18 mouse cellular contexts compared by ENCODE assay signal in the genomic region with DNA sequence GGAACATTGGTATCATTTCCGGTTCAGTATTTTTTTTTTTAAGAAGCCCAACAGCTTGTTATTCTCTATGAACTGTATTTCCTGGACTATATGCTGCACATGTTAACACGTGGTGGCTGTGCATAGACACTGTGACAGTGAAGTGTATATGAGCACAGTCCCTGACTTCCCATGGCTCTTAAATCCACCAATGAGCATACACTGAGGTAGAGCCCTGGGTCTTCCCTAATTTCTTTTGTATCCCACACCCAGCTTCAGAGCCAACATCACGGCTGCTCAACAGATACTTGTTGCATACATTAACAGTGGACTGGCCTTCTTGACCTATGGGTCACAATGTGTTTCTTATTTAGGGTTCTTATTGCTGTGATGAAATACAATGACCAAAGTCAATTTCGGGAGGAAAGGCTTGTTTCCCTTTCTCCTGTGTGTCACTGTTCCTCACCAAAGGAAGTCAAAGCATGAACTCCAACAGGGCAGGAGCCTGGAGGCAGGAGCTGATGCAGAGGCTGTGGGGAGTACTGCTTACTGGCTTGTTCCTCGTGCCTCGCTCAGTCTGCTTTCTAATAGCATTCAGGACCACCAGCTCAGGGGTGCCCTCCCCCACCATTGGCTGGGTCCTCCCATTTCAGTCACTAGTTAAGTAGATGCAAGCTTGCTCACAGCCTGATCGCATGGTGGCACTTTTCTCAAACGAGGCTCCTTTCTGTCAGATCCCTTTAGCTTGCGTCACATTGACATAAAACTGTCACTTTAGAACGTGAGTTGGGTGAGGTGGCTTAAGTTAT.
A peak's percentile ranks its signal among the peaks of the same experiment; 100 is the strongest.
DNase-seq lines count a peak whose midpoint lies in the region; ATAC-seq lines count a peak whose summit lies in the region.
"Had no signal": no experiment of that assay in that cellular context is flagged by ENCODE, and none has a peak within 500 bp of the region (broad histone marks: within the 10 kb centered on the region; RNA-seq: fewer than 3 reads in every experiment).

No protein-coding gene starts in this region.

- no peaks in the 10 kb centered on the region for H3K4me1 ChIP-seq in midbrain, embryonic 14.5 days (ENCODE audit: control insufficient read depth, insufficient read depth, low read length)
- H3K4me1 ChIP-seq in midbrain, embryonic 16.5 days (ENCODE audit: control insufficient read depth, insufficient read depth, low read length): no peaks in the 10 kb centered on the region; the same call in 1 of the 2 replicates
- H3K4me1 ChIP-seq in embryonic facial prominence, embryonic 10.5 days: peaks cover 14% of the 10 kb centered on the region
- no peaks in the 10 kb centered on the region for H3K4me1 ChIP-seq in forebrain, embryonic 14.5 days (ENCODE audit: control insufficient read depth, insufficient read depth, low read length)
- H3K4me1 ChIP-seq: heart, embryonic 10.5 days; intestine, embryonic 15.5 days had no signal

- WGBS in midbrain, embryonic 14.5 days: 49% methylated on average over 10 of the region's 10 CpGs
- 50% methylated on average over 10 of the region's 10 CpGs for WGBS in midbrain, embryonic 16.5 days
- WGBS in embryonic facial prominence, embryonic 10.5 days: 37% methylated on average over 10 of the region's 10 CpGs
- WGBS in forebrain, embryonic 14.5 days: 57% methylated on average over 10 of the region's 10 CpGs

- H3K9ac ChIP-seq in midbrain, embryonic 14.5 days (replicated peaks; ENCODE audit: low read length): no peak overlapping the region
- H3K9ac ChIP-seq in midbrain, embryonic 16.5 days (ENCODE audit: low read depth, low read length): no peak overlapping the region
- no peak overlapping the region for H3K9ac ChIP-seq in forebrain, embryonic 14.5 days (ENCODE audit: low read length)
- H3K9ac ChIP-seq: embryonic facial prominence, embryonic 15.5 days; hindbrain, embryonic 14.5 days; intestine, embryonic 15.5 days; kidney, embryonic 15.5 days; limb, embryonic 13.5 days; liver, embryonic 14.5 days; lung, embryonic 15.5 days had no signal

- H3K9me3 ChIP-seq in midbrain, embryonic 14.5 days (ENCODE audit: control insufficient read depth, low read length): no peaks in the 10 kb centered on the region
- no peaks in the 10 kb centered on the region for H3K9me3 ChIP-seq in midbrain, embryonic 16.5 days (replicated peaks; ENCODE audit: control insufficient read depth, low read length, poor library complexity, severe bottlenecking)
- H3K9me3 ChIP-seq in embryonic facial prominence, embryonic 10.5 days: no peaks in the 10 kb centered on the region
- H3K9me3 ChIP-seq in forebrain, embryonic 14.5 days (replicated peaks; ENCODE audit: control insufficient read depth, low read length): no peaks in the 10 kb centered on the region
- H3K9me3 ChIP-seq: embryonic facial prominence, embryonic 15.5 days; heart, embryonic 10.5 days; intestine, embryonic 15.5 days; kidney, embryonic 15.5 days; limb, embryonic 13.5 days; lung, embryonic 15.5 days had no signal

- H3K4me2 ChIP-seq in midbrain, embryonic 14.5 days (ENCODE audit: low read length): no peak overlapping the region
- no peak overlapping the region for H3K4me2 ChIP-seq in midbrain, embryonic 16.5 days (ENCODE audit: low read length)
- no peak overlapping the region for H3K4me2 ChIP-seq in forebrain, embryonic 14.5 days (ENCODE audit: low read length)
- H3K4me2 ChIP-seq: embryonic facial prominence, embryonic 15.5 days; hindbrain, embryonic 14.5 days; intestine, embryonic 15.5 days; kidney, embryonic 15.5 days; limb, embryonic 13.5 days; lung, embryonic 15.5 days had no signal

- peak; percentile 26 for DNase-seq in midbrain, embryonic 14.5 days
- peak; percentile 65 for DNase-seq in embryonic facial prominence, embryonic 10.5 days (ENCODE audit: low spot score)
- DNase-seq in forebrain, embryonic 14.5 days (ENCODE audit: low spot score): no peak
- no peak for DNase-seq in spleen, adult 12 weeks (ENCODE audit: low spot score)
- DNase-seq in kidney, adult 8-10 months: no peak
- no peak for DNase-seq in layer of hippocampus, adult 9-11 months
- DNase-seq: cerebellum, adult 2 months; cerebellum, postnatal 36 days; heart, postnatal 10 days had no signal

- H3K27ac ChIP-seq in midbrain, embryonic 14.5 days (replicated peaks; ENCODE audit: low read depth, low read length): no peak overlapping the region
- no peak overlapping the region for H3K27ac ChIP-seq in midbrain, embryonic 16.5 days (ENCODE audit: low read length)
- H3K27ac ChIP-seq in embryonic facial prominence, embryonic 10.5 days (replicated peaks): peak overlapping the region; percentile 55
- no peak overlapping the region for H3K27ac ChIP-seq in forebrain, embryonic 14.5 days (ENCODE audit: low read depth, low read length)
- H3K27ac ChIP-seq: embryonic facial prominence, embryonic 15.5 days; heart, embryonic 10.5 days; hindbrain, embryonic 14.5 days; intestine, embryonic 15.5 days; kidney, embryonic 15.5 days; limb, embryonic 13.5 days; liver, embryonic 14.5 days; lung, embryonic 15.5 days had no signal

- H3K4me3 ChIP-seq in midbrain, embryonic 14.5 days (replicated peaks; ENCODE audit: low read depth, low read length): no peak overlapping the region
- no peak overlapping the region for H3K4me3 ChIP-seq in midbrain, embryonic 16.5 days (ENCODE audit: low read depth, low read length)
- no peak overlapping the region for H3K4me3 ChIP-seq in embryonic facial prominence, embryonic 10.5 days
- no peak overlapping the region for H3K4me3 ChIP-seq in forebrain, embryonic 14.5 days (ENCODE audit: low read depth, low read length)
- H3K4me3 ChIP-seq: embryonic facial prominence, embryonic 15.5 days; heart, embryonic 10.5 days; intestine, embryonic 15.5 days; kidney, embryonic 15.5 days; limb, embryonic 13.5 days; lung, embryonic 15.5 days had no signal

- ATAC-seq in midbrain, embryonic 14.5 days (ENCODE audit: low FRiP score, low TSS enrichment): no peak
- ATAC-seq in midbrain, embryonic 16.5 days: no peak
- 0 out of 2 replicates have a peak, but pooled peaks have one; percentile 32 for ATAC-seq in forebrain, embryonic 14.5 days
- ATAC-seq: intestine, embryonic 15.5 days had no signal

- no peaks in the 10 kb centered on the region for H3K36me3 ChIP-seq in midbrain, embryonic 14.5 days (ENCODE audit: control insufficient read depth, insufficient read depth, low read length)
- H3K36me3 ChIP-seq in midbrain, embryonic 16.5 days (ENCODE audit: control insufficient read depth, insufficient read depth, low read length): no peaks in the 10 kb centered on the region
- H3K36me3 ChIP-seq in embryonic facial prominence, embryonic 10.5 days (replicated peaks): no peaks in the 10 kb centered on the region
- no peaks in the 10 kb centered on the region for H3K36me3 ChIP-seq in forebrain, embryonic 14.5 days (ENCODE audit: control insufficient read depth, insufficient read depth, low read length)
- H3K36me3 ChIP-seq: embryonic facial prominence, embryonic 15.5 days; heart, embryonic 10.5 days; intestine, embryonic 15.5 days; kidney, embryonic 15.5 days; limb, embryonic 13.5 days; lung, embryonic 15.5 days had no signal

- no peaks in the 10 kb centered on the region for H3K27me3 ChIP-seq in midbrain, embryonic 14.5 days (ENCODE audit: control insufficient read depth, insufficient read depth, low read length)
- H3K27me3 ChIP-seq in midbrain, embryonic 16.5 days (ENCODE audit: control insufficient read depth, insufficient read depth, low read depth, low read length): no peaks in the 10 kb centered on the region
- no peaks in the 10 kb centered on the region for H3K27me3 ChIP-seq in embryonic facial prominence, embryonic 10.5 days (replicated peaks; ENCODE audit: low read depth, poor library complexity, severe bottlenecking)
- no peaks in the 10 kb centered on the region for H3K27me3 ChIP-seq in forebrain, embryonic 14.5 days (replicated peaks; ENCODE audit: control insufficient read depth, insufficient read depth, low read length)
- H3K27me3 ChIP-seq: embryonic facial prominence, embryonic 15.5 days; intestine, embryonic 15.5 days; kidney, embryonic 15.5 days; limb, embryonic 13.5 days; lung, embryonic 15.5 days had no signal

Comparison
In these comparisons a context has a peak if more than half of its experiments do, and no peak if none do; other contexts are left out.
1. DNase-seq: peak in midbrain, embryonic 14.5 days (single experiment) and embryonic facial prominence, embryonic 10.5 days (single experiment); none in forebrain, embryonic 14.5 days (single experiment), spleen, adult 12 weeks (single experiment), kidney, adult 8-10 months (0 of 2) and layer of hippocampus, adult 9-11 months (single experiment).